Mouse (Mus musculus) adrenal gland, postnatal 14 days (tissue): ENCODE measurements around the gene Nr1h2. TPM values are rescaled to one million over a fixed set of nuclear protein-coding genes. Genes with fewer than 3 reads are reported as not detected.
A peak's percentile ranks its signal among the peaks of the same experiment; 100 is the strongest.

Experiments
- DNase-seq: peaks from one replicate; pipeline ENCODE4 v3.0.0; 2021; ENCODE audit warnings: mixed read lengths
- total RNA-seq: library from RNA; stranded (reverse); gene quantifications from 2 replicates; pipeline ENCODE4 v1.2.3, GENCODE M21; 2021

Nr1h2 gene
- total RNA-seq, 1 experiment from 2014 or later = 114 TPM

- DNase-seq = no peak
These were observed 3.9 kb downstream of the Nr1h2 start for GRCm38 (mm10) chr7:44549621-44550408.

GRCm38 (mm10) chr7:44548497-44549087 is 5.2 kb downstream of the Nr1h2 start, which contains the start of gene Pold1:
Gene Pold1 (minus strand): TSS chr7:44548849.
- DNase-seq = peak; percentile 100

- DNase-seq = no peak
These were observed 6.0 kb downstream of the Nr1h2 start for GRCm38 (mm10) chr7:44547725-44548124.

- DNase-seq = no peak
These were observed 6.7 kb downstream of the Nr1h2 start for GRCm38 (mm10) chr7:44547041-44547440.

- no peak for DNase-seq
These were observed 7.5 kb downstream of the Nr1h2 start for GRCm38 (mm10) chr7:44546274-44546673.

- DNase-seq = no peak
These were observed 10.7 kb downstream of the Nr1h2 start for GRCm38 (mm10) chr7:44543071-44543470.

- no peak for DNase-seq
These were observed 11.2 kb downstream of the Nr1h2 start for GRCm38 (mm10) chr7:44542555-44542954.

GRCm38 (mm10) chr7:44538756-44539624 is 14.8 kb downstream of the Nr1h2 start:
- no peak for DNase-seq

- no peak for DNase-seq
These were observed 16.3 kb downstream of the Nr1h2 start for GRCm38 (mm10) chr7:44537496-44537895.

- no peak for DNase-seq
These were observed 16.7 kb downstream of the Nr1h2 start for GRCm38 (mm10) chr7:44537009-44537408.

GRCm38 (mm10) chr7:44536590-44536968 is 17.2 kb downstream of the Nr1h2 start:
- no peak for DNase-seq

- no peak for DNase-seq
These were observed 17.8 kb downstream of the Nr1h2 start for GRCm38 (mm10) chr7:44535657-44536589.

- DNase-seq = no peak
These were observed 18.9 kb downstream of the Nr1h2 start for GRCm38 (mm10) chr7:44534656-44535441.

- no peak for DNase-seq
These were observed 19.5 kb downstream of the Nr1h2 start for GRCm38 (mm10) chr7:44534242-44534641.

GRCm38 (mm10) chr7:44533746-44534045 is 20.1 kb downstream of the Nr1h2 start:
- DNase-seq = no peak

GRCm38 (mm10) chr7:44532918-44533745 is 20.6 kb downstream of the Nr1h2 start:
- DNase-seq = no peak

- DNase-seq = no peak
These were observed 21.6 kb downstream of the Nr1h2 start, which contains the start of gene Spib for GRCm38 (mm10) chr7:44531946-44532732. Gene Spib (minus strand): TSS chr7:44532071.

- no peak for DNase-seq
These were observed 22.5 kb downstream of the Nr1h2 start for GRCm38 (mm10) chr7:44531207-44531606.

- no peak for DNase-seq
These were observed 23.2 kb downstream of the Nr1h2 start for GRCm38 (mm10) chr7:44530507-44530906.
